Mouse (Mus musculus) cerebellum, adult 2 months (tissue): ENCODE data around the gene Ndrg4.

Experiments
- CTCF ChIP-seq: fragments of 200-500 bp; IDR thresholded peaks from 2 replicates; pipeline ENCODE4 v1.5.1; 2011; ENCODE audit warnings: low read depth, mild to moderate bottlenecking, control low read depth, low read length, moderate library complexity, borderline replicate concordance; ENCODE audit not compliant: insufficient read depth
- POLR2A ChIP-seq: fragments of 200-500 bp; IDR thresholded peaks from 2 replicates; pipeline ENCODE4 v1.6.1; 2011; ENCODE audit warnings: low read length, control low read depth, borderline replicate concordance; ENCODE audit not compliant: insufficient read depth

DNA sequence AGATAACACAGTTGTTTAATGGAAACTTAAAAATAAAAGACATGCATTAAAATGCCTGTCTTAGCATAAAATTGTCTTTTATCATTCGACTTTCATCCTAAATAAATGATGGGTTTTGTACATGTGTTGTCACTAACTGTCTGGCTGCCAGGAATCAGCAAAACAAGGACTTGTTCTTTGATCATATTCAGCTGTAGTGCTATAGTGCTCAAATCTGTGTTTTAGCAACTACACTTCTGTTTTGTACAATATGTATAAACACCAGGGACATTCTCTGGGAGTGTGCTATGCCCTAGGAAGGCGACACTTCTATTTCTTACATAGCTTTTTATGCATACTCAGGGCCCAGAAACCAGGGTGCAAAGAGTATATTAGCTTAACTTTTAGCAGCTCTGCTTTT is 31.8 kb upstream of the Ndrg4 start:
- TF ChIP-seq CTCF, result no peak
- TF ChIP-seq POLR2A, result no peak
